Mouse (Mus musculus) stomach, postnatal 0 days (tissue): ENCODE measurements around the gene Ehmt2.

ENCODE experiments used
- CTCF ChIP-seq: IDR thresholded peaks from 2 replicates; pipeline ENCODE4 v1.5.1; 2016; ENCODE audit warnings: antibody characterized with exemption, low read depth, mild to moderate bottlenecking, moderate library complexity
- EP300 ChIP-seq: optimal IDR thresholded peaks from 2 replicates; pipeline ENCODE3; 2016; ENCODE audit warnings: antibody characterized with exemption

DNA sequence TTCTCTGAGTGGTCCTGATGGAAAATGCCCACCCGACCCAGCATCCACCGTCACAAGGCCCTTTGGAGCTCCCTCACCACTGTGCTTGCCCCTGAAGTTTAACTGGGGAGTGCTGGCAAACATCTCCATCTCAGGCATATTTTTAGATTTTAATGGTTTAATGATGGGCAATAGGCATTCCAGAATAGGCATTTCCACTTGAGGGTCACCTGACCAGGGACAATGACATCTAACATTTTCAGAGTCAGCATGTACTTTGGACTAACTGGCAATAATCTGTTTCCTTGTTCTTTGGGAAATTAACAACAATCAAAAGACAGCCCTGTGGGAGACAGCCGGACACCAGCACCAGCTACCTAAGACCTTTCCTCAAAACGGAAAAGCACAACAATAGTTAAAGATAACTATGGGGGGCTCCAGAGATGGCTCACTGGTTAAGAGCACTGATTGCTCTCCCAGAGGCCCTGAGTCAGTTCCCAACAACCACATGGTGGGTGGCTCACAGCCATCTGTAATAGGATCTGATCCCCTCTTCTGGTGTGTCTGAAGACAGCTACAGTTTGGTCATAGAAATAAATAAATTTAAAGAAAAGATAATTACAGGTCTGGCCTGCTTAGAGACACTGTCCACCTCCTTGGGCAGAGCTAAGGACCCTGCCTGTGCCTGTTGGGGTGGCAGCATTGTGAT lies 45.0 kb downstream of the Ehmt2 start:
- TF ChIP-seq EP300 (no peak), CTCF (no peak)
